Mouse (Mus musculus) cerebellum, adult 2 months (tissue): ENCODE measurements around the gene Srp68. TPM values are rescaled to one million over a fixed set of nuclear protein-coding genes. Genes with fewer than 3 reads are reported as not detected.
A peak's percentile ranks its signal among the peaks of the same experiment; 100 is the strongest.
"Not testable (repeated sequence)": the region's sequence is repeated elsewhere in the genome, so short reads cannot be mapped to it uniquely, and the experiment has no call there.

Source experiments
- DNase-seq, 2 experiments: peaks; one replicate each; pipeline ENCODE4 v3.0.0; 2021
- H3K27ac ChIP-seq: fragments of 200-500 bp; 2 replicates; pipeline ENCODE4 v1.5.1; 2012; ENCODE audit warnings: low read length, control low read depth, inconsistent platforms; ENCODE audit not compliant: insufficient read depth
- H3K27me3 ChIP-seq: fragments of 200-500 bp; 2 replicates; pipeline ENCODE4 v1.6.1; 2012; ENCODE audit warnings: inconsistent platforms, mild to moderate bottlenecking, low read length, moderate library complexity; ENCODE audit not compliant: control insufficient read depth, insufficient read depth
- H3K4me1 ChIP-seq: fragments of 200-500 bp; 2 replicates; pipeline ENCODE4 v1.6.1; 2011; ENCODE audit warnings: low read length; ENCODE audit not compliant: control insufficient read depth, insufficient read depth
- H3K4me3 ChIP-seq: fragments of 200-500 bp; replicated peaks from 2 replicates; pipeline ENCODE3; 2011; ENCODE audit warnings: mild to moderate bottlenecking, low read depth, low read length, control low read depth; ENCODE audit not compliant: insufficient read depth
- CTCF ChIP-seq: fragments of 200-500 bp; IDR thresholded peaks from 2 replicates; pipeline ENCODE4 v1.5.1; 2011; ENCODE audit warnings: low read depth, mild to moderate bottlenecking, control low read depth, low read length, moderate library complexity, borderline replicate concordance; ENCODE audit not compliant: insufficient read depth
- POLR2A ChIP-seq: fragments of 200-500 bp; IDR thresholded peaks from 2 replicates; pipeline ENCODE4 v1.6.1; 2011; ENCODE audit warnings: low read length, control low read depth, borderline replicate concordance; ENCODE audit not compliant: insufficient read depth
- WGBS: fragments of 180-500 bp; shearing (Covaris S2); methylation state at CpG from one replicate; pipeline ENCODE4 v1.1.7; 2018; 5-methylcytosine and 5-hydroxymethylcytosine counted together
- polyA plus RNA-seq: library from polyadenylated mRNA; depleted of rRNA; stranded (reverse); fragments of >200 nt; gene quantifications from 2 replicates; pipeline ENCODE4 v1.2.3, GENCODE M21; 2012

Gene Srp68
- polyA plus RNA-seq, 1 experiment = 79.2 TPM

DNA sequence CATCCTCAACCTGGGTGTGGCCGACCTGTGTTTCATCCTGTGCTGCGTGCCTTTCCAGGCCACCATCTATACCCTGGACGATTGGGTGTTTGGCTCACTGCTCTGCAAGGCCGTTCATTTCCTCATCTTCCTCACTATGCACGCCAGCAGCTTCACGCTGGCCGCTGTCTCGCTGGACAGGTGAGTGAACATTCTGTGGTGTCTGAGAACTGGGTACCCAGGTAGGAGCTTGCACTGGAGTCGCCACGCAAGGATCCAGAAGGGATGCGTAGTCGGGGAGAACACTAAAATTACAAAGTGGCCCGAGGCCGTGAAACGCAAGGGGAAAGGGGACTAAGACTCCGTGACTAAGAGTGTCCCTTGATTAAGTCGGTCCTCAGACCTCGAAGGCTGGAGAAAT lies 7.7 kb upstream of the Srp68 start:
- no peaks in the 10 kb centered on the region; the same call in 1 of the 2 replicates for H3K27me3 ChIP-seq
- H3K4me3 ChIP-seq = no peak overlapping the region
- WGBS = 2% methylated on average over 18 of the region's 18 CpGs
- no peak overlapping the region for H3K27ac ChIP-seq
- no peaks in the 10 kb centered on the region for H3K4me1 ChIP-seq
- no peak for TF ChIP-seq POLR2A
- no peak for TF ChIP-seq CTCF
- DNase-seq = peak in 1 of 2 experiments; percentile 16

DNA sequence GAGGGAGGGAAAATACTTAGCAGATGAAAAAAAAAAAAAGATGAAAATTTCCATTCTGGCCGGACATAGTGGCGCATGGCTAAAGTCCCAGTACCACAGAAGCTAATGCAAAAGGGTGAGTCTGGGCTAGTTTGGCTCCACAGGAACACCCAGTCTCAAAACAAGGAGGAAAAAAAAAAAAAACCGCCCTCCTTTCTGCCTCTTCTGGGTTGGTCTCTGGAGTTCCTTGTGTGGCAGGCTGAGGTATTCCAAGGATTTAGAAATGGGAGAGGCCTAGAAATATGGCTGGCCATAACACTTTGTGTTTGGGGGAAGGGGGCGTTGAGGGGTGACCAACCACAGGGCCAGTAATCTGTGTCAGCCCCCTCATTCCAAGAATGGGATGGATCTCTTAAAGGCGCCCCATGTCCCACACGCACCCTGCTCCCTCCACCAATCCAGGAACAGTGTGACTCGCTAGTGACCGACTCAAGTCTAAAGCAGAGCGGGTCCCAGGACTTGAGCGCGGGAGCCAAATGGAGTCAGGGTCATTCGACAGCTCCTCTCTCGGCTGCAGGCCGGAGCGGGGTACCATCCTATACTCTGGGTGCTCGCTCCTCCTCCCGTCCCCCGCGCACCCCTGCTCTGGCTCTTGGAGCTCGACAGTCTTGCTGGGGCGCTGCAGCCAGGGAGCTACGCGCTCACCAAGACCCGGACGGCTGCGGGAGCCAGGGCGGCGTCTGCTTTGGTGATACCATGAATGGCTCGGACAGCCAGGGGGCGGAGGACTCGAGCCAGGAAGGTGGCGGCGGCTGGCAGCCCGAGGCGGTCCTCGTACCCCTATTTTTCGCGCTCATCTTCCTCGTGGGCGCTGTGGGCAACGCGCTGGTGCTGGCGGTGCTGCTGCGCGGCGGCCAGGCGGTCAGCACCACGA lies 7.0 kb upstream of the Srp68 start, which contains the start of gene Galr2:
Gene Galr2 (plus strand): TSS at position 189 of the 913 bp plus-strand sequence.
- Histone ChIP-seq H3K4me3 (no peak within 1 kb of the TSS), H3K27me3 (no peaks in the 10 kb centered on the region; the same call in 1 of the 2 replicates)
- TF ChIP-seq CTCF (no peak), POLR2A (no peak)

DNA sequence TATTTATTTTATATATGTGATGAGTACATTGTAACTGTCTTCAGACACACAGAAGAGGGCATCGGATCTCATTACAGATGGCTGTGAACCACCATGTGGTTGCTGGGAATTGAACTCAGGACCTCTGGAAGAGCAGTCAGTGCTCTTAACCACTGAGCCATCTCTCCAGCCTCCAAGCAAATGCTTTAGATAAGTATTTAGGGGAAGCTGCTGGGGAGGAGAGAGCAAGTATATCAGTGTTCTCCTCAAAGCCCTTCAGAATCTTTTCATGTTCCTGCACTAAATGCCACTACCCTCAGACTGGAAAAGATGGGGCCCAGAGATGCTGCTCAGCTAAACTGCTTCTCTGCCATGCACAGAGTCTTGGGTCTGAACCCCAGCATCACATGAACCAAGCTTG lies 3.2 kb upstream of the Srp68 start:
- H3K27me3 ChIP-seq, H3K4me1 ChIP-seq, H3K4me3 ChIP-seq, H3K27ac ChIP-seq, DNase-seq: not testable (repeated sequence)
- 93% methylated on average over 1 of the region's 1 CpGs for WGBS

More for the DNA sequence above, 7.0 kb upstream of the Srp68 start, which contains the start of gene Galr2:
- Histone ChIP-seq H3K4me1 (no peaks in the 10 kb centered on the region), H3K27ac (no peak within 1 kb of the TSS)
- 6% methylated on average over 48 of the region's 48 CpGs for WGBS
- DNase-seq = peak in 1 of 2 experiments; percentile 11

DNA sequence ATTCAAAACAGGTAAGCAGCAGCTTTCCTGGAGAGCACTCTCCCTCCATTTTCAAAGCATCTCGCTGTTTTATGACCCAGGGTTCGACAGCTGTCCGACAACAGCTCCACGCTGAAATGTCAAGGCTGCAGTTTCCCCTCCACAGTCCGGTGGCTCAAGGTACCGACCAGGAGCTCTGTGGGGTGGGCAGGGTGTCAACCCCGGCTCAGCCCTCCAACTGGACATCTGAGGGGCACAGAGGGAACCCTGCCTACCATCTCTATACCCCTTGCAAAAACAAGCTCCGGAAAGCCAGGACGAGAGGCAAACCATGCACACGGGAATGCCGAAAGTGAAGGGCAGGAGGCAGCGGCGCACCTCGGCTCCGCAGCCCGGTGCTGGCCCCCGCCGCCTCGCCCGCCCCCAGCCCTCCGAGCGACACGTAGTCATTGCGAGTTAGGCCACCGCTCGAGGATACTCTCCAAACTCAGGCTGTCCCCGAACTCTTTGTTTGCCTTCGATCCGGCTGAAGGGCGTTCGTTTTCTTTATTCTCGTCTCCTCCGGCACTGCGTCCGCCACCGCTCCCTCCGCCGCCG lies 460 bp downstream of the Srp68 start:
- H3K4me3 ChIP-seq = peak overlapping the region; percentile 94
- peaks cover 6% of the 10 kb centered on the region for H3K4me1 ChIP-seq
- no peak overlapping the region for H3K27ac ChIP-seq
- WGBS = under 1% methylated on average over 39 of the region's 39 CpGs
- H3K27me3 ChIP-seq = no peaks in the 10 kb centered on the region
- TF ChIP-seq CTCF (no peak), POLR2A (no peak)
- DNase-seq = no peak

DNA sequence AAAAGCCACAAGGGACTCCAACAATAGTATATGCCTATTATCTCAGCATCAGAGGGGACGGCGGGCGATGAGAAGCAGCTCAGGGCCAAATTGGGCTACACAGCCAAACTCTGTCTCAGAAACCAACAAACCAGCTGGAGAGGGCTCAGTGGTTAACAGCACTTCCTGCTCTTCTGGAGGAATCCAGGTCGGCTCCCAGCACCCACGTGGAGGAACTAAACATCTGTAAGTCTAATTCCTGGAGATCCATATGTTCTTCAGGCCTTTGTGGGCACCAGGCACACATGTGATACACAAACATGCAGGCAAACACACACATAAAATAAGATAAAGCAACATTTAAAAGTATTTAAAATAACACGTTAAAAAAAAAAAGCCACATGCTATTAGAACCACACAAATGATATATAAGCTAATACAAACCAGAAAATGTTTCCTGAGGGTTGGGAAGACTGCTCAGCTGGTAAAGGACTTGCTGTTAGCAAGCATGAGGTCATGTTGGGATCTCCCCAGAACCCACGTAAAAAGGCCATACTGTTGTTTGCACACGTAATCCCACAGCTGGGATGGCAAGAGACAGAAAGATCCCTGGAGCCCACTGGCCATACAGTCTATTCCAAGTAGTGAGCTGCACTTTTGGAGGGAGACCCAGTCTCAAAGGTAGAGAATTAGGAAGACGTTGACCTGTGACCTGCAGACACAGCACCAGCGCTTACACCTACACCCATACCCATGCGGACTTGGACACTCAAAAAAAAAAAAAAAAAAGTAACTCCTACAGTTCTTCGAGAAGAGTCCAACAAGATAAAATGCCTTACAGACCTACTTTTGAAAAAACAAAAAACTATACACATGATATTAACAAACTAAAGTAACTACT lies 1.2 kb downstream of the Srp68 start:
- H3K27me3 ChIP-seq = no peaks in the 10 kb centered on the region
- 36% methylated on average over 12 of the region's 12 CpGs for WGBS
- no peak overlapping the region for H3K27ac ChIP-seq
- DNase-seq = no peak
- peaks cover 6% of the 10 kb centered on the region for H3K4me1 ChIP-seq
- TF ChIP-seq CTCF (no peak), POLR2A (no peak)
- peak overlapping the region; percentile 94 for H3K4me3 ChIP-seq

DNA sequence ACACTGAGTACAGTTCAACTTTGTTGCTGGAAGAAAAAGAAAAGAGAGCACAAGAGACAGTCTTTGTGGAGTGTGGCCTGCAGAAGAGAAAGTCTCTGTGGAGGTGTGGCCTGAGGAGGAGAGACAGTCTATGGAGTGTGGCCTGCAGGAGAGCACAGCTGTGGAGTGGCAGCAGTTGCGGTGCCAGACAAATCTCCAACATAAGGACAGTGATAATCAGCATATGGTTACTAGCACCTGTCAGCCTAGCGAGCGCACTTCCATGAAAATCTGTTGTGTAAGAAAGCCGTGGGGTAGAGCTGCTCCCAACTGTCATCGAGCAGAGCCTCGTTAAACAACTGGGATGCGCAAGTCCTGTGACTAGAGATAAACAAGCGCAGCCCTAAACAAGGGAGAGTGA lies 4.5 kb downstream of the Srp68 start:
- H3K4me3 ChIP-seq = no peak overlapping the region
- H3K4me1 ChIP-seq = peaks cover 6% of the 10 kb centered on the region
- no peaks in the 10 kb centered on the region for H3K27me3 ChIP-seq
- no peak for DNase-seq
- 37% methylated on average over 8 of the region's 8 CpGs for WGBS
- TF ChIP-seq CTCF (no peak), POLR2A (no peak)
- no peak overlapping the region for H3K27ac ChIP-seq

DNA sequence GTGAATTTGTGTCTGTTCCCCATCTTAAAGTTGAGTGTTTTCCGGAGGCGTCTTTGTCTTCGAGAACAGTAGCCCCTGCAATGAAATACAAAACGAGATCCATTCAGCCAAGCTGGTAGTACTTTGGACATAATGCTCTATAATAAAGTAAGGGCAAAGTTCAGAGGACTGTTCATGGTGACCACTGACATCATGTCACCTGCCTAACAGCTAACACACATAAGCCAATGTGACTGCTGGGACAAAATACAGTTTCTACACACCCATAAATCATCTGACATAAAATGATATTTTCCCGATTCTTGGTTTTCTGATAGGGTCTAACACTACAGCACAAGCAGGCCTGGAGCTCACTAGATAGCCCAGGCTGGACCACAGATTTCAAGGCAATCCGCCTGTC lies 5.7 kb downstream of the Srp68 start:
- Histone ChIP-seq H3K27ac (no peak overlapping the region), H3K4me3 (no peak overlapping the region), H3K4me1 (peaks cover 6% of the 10 kb centered on the region), H3K27me3 (no peaks in the 10 kb centered on the region)
- TF ChIP-seq POLR2A (no peak), CTCF (no peak)
- no peak for DNase-seq
- WGBS = 93% methylated on average over 6 of the region's 6 CpGs
